ENCODE assay signal across 16 mouse cellular contexts in the genomic region with DNA sequence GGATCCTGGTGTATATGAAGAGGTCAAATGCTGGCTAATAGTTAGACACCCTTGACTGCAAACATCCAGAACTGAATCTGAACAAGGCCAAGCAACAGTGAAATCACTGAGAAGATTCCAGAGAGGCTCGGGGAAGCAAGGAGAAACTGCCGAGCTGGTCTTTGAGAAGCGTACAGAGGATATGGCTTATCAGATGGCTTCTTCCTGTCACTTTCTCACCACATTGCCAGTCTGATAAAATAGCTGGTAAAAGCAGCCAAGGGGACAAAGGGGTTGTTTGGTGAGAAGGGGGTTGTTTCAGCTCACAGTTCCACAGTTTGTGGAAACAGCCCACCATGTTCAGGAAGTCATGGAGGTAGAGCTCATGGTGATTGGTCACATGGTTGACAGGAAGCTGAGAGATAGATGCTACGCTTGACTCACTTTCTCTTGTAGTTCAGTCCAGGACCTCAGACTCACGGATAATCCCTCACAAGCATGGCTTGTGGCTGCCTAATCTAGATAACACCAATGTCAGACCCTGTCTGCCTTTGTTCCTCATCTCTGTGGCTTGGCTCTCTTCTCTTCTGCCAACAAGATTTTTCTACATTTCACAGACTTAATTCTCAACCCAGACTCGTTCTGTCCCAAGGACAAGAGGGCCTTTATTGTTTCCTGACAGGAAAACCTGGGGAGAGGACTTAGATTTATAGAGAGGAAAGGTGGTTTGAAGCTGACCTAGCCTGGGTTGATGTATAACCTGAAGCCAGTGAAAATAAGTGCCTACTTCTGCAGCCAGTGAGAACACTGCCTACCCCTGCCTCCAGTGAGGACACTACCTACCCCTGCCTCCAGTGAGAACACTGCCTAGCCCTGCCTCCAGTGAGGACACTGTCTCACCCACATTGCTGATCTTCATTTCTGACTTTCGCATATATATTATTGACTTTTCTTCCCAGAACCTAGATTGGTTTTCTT.
A peak's percentile ranks its signal among the peaks of the same experiment; 100 is the strongest.
DNase-seq lines count a peak whose midpoint lies in the region; ATAC-seq and TF ChIP-seq lines count a peak whose summit lies in the region.
"Had no signal": no experiment of that assay in that cellular context is flagged by ENCODE, and none has a peak within 500 bp of the region (broad histone marks: within the 10 kb centered on the region; RNA-seq: fewer than 3 reads in every experiment).

No protein-coding gene starts in this region.

- H3K9ac ChIP-seq in forebrain, embryonic 13.5 days: no peak overlapping the region
- H3K9ac ChIP-seq: heart, embryonic 15.5 days; hindbrain, embryonic 14.5 days had no signal

- H3K27me3 ChIP-seq in kidney, adult 2 months (replicated peaks; ENCODE audit: control insufficient read depth, insufficient read depth, low read length): no peaks in the 10 kb centered on the region
- no peaks in the 10 kb centered on the region for H3K27me3 ChIP-seq in forebrain, embryonic 13.5 days
- H3K27me3 ChIP-seq: heart, embryonic 15.5 days had no signal

- no peak for TF ChIP-seq POLR2A in kidney, adult 2 months (IDR thresholded peaks at IDR 0.05; ENCODE audit: low read depth, low read length)

- no peaks in the 10 kb centered on the region for H3K36me3 ChIP-seq in kidney, adult 2 months (ENCODE audit: control insufficient read depth, insufficient read depth, low read length)
- H3K36me3 ChIP-seq in forebrain, embryonic 13.5 days (ENCODE audit: poor library complexity, severe bottlenecking): no peaks in the 10 kb centered on the region
- H3K36me3 ChIP-seq: heart, embryonic 15.5 days had no signal

- no peak for TF ChIP-seq CTCF in kidney, adult 2 months (conservative IDR thresholded peaks at IDR 0.05; ENCODE audit: insufficient read depth, insufficient read length, low read depth, low read length)

- 48% methylated on average over 7 of the region's 7 CpGs for WGBS in kidney, adult 2 months
- WGBS in forebrain, embryonic 13.5 days: 82% methylated on average over 7 of the region's 7 CpGs

- H3K9me3 ChIP-seq in forebrain, embryonic 13.5 days (replicated peaks): no peaks in the 10 kb centered on the region
- H3K9me3 ChIP-seq: heart, embryonic 15.5 days had no signal

- H3K4me1 ChIP-seq in kidney, adult 2 months (ENCODE audit: control insufficient read depth, insufficient read depth, low read length): peaks cover 13% of the 10 kb centered on the region
- H3K4me1 ChIP-seq in forebrain, embryonic 13.5 days: no peaks in the 10 kb centered on the region
- H3K4me1 ChIP-seq: heart, embryonic 15.5 days had no signal

- no peak overlapping the region for H3K4me3 ChIP-seq in kidney, adult 2 months (ENCODE audit: insufficient read depth, low read depth, low read length)
- H3K4me3 ChIP-seq in forebrain, embryonic 13.5 days: no peak overlapping the region
- H3K4me3 ChIP-seq: heart, embryonic 15.5 days had no signal

- H3K27ac ChIP-seq in kidney, adult 2 months (ENCODE audit: insufficient read depth, low read depth, low read length): peak overlapping the region; percentile 27
- no peak overlapping the region for H3K27ac ChIP-seq in forebrain, embryonic 13.5 days
- H3K27ac ChIP-seq: heart, embryonic 15.5 days; hindbrain, embryonic 14.5 days had no signal

- peak; percentile 39 for DNase-seq in CD4-positive, CD25-positive, alpha-beta regulatory T cell, adult 2 months (ENCODE audit: low read depth, low spot score)
- peak; percentile 93 for DNase-seq in MEL-GATA-1-ER (ENCODE audit: extremely low read depth, low read depth)
- peak; percentile 61 for DNase-seq in kidney, adult 2 months
- peak; percentile 26 to 49 for DNase-seq in kidney, postnatal 36 days
- no peak for DNase-seq in right cerebral cortex, postnatal 10 days (ENCODE audit: low spot score in 2 of 2)
- no peak for DNase-seq in gastrocnemius, postnatal 25 days
- DNase-seq: cerebellum, adult 11-12 months; heart, adult 11 months; liver; lung, adult 18-20 months; lung, postnatal 4 days; thymus, postnatal 14 days had no signal

- H3K4me2 ChIP-seq in forebrain, embryonic 13.5 days: no peak overlapping the region
- H3K4me2 ChIP-seq: heart, embryonic 15.5 days; hindbrain, embryonic 14.5 days had no signal

- ATAC-seq in forebrain, embryonic 13.5 days: no peak
- no peak for ATAC-seq in erythroid progenitor cell, adult 5-6 weeks (replicated peaks; ENCODE audit: low FRiP score, poor library complexity, severe bottlenecking)

Comparison
In these comparisons a context has a peak if more than half of its experiments do, and no peak if none do; other contexts are left out.
1. DNase-seq: peak in CD4-positive, CD25-positive, alpha-beta regulatory T cell, adult 2 months (single experiment), MEL-GATA-1-ER (single experiment), kidney, adult 2 months (single experiment) and kidney, postnatal 36 days (2 of 2); none in right cerebral cortex, postnatal 10 days (0 of 2) and gastrocnemius, postnatal 25 days (single experiment).